ENCODE assay signal across 16 mouse cellular contexts in genomic region chr2:157540953-157541569, GRCm38 (mm10). TPM values are rescaled to one million over a fixed set of nuclear protein-coding genes. Genes with fewer than 3 reads are reported as not detected.
A peak's percentile ranks its signal among the peaks of the same experiment; 100 is the strongest.
DNase-seq lines count a peak whose midpoint lies in the region; ATAC-seq lines count a peak whose summit lies in the region.
"Had no signal": no experiment of that assay in that cellular context is flagged by ENCODE, and none has a peak within 500 bp of the region (broad histone marks: within the 10 kb centered on the region; RNA-seq: fewer than 3 reads in every experiment).

No protein-coding gene starts in this region.

- 36% methylated on average over 9 of the region's 9 CpGs for WGBS in embryonic facial prominence, embryonic 11.5 days
- WGBS in forebrain, embryonic 12.5 days = 6% methylated on average over 9 of the region's 9 CpGs
- 14% methylated on average over 9 of the region's 9 CpGs for WGBS in hindbrain, embryonic 15.5 days
- WGBS in midbrain, embryonic 14.5 days = 15% methylated on average over 9 of the region's 9 CpGs

- ATAC-seq in embryonic facial prominence, embryonic 11.5 days (replicated peaks; ENCODE audit: insufficient number of reproducible peaks, low FRiP score, low TSS enrichment, low read depth) = no peak
- ATAC-seq in forebrain, embryonic 12.5 days (ENCODE audit: low FRiP score) = peak; percentile 37; the same call in 1 of the 2 replicates
- ATAC-seq in hindbrain, embryonic 15.5 days (ENCODE audit: low FRiP score, low read depth) = no peak
- no peak for ATAC-seq in midbrain, embryonic 14.5 days (ENCODE audit: low FRiP score, low TSS enrichment)
- ATAC-seq: CD4-positive, CD25-positive, alpha-beta regulatory T cell, adult 4 months had no signal

- H3K9me3 ChIP-seq in embryonic facial prominence, embryonic 11.5 days (replicated peaks; ENCODE audit: control insufficient read depth, low read length) = no peaks in the 10 kb centered on the region
- H3K9me3 ChIP-seq in forebrain, embryonic 12.5 days = no peaks in the 10 kb centered on the region
- H3K9me3 ChIP-seq in hindbrain, embryonic 15.5 days = no peaks in the 10 kb centered on the region
- H3K9me3 ChIP-seq in midbrain, embryonic 14.5 days (ENCODE audit: control insufficient read depth, low read length) = no peaks in the 10 kb centered on the region

- no peak overlapping the region for H3K4me3 ChIP-seq in embryonic facial prominence, embryonic 11.5 days (ENCODE audit: low read depth, low read length)
- H3K4me3 ChIP-seq in forebrain, embryonic 12.5 days (replicated peaks) = no peak overlapping the region
- H3K4me3 ChIP-seq in hindbrain, embryonic 15.5 days = no peak overlapping the region
- no peak overlapping the region for H3K4me3 ChIP-seq in midbrain, embryonic 14.5 days (replicated peaks; ENCODE audit: low read depth, low read length)
- H3K4me3 ChIP-seq: heart, adult 2 months had no signal

- no peak overlapping the region for H3K4me2 ChIP-seq in embryonic facial prominence, embryonic 11.5 days (ENCODE audit: low read depth, low read length)
- H3K4me2 ChIP-seq in forebrain, embryonic 12.5 days = peak overlapping the region; percentile 25
- no peak overlapping the region for H3K4me2 ChIP-seq in hindbrain, embryonic 15.5 days
- H3K4me2 ChIP-seq in midbrain, embryonic 14.5 days (ENCODE audit: low read length) = peak overlapping the region; percentile 29
- H3K4me2 ChIP-seq: lung, embryonic 14.5 days had no signal

- H3K36me3 ChIP-seq in embryonic facial prominence, embryonic 11.5 days (replicated peaks; ENCODE audit: control insufficient read depth, insufficient read depth, low read depth, low read length) = no peaks in the 10 kb centered on the region
- H3K36me3 ChIP-seq in forebrain, embryonic 12.5 days (replicated peaks) = no peaks in the 10 kb centered on the region
- H3K36me3 ChIP-seq in hindbrain, embryonic 15.5 days = no peaks in the 10 kb centered on the region
- no peaks in the 10 kb centered on the region; the same call in 1 of the 2 replicates for H3K36me3 ChIP-seq in midbrain, embryonic 14.5 days (ENCODE audit: control insufficient read depth, insufficient read depth, low read length)

- no peak for DNase-seq in embryonic facial prominence, embryonic 11.5 days (ENCODE audit: low spot score)
- no peak for DNase-seq in midbrain, embryonic 14.5 days
- DNase-seq in kidney, adult 9 months = no peak
- DNase-seq in urinary bladder, postnatal 14 days (ENCODE audit: low spot score) = no peak
- no peak for DNase-seq in layer of hippocampus, postnatal 25 days (ENCODE audit: extremely low spot score in 1 of 2, low spot score in 1 of 2)
- no peak for DNase-seq in kidney, adult 8-10 months
- DNase-seq: cerebellum, adult 8-10 months; heart, adult 2 months; kidney, adult 2 months; layer of hippocampus, adult 9-11 months; lung, embryonic 14.5 days had no signal

- peak overlapping the region; percentile 54 for H3K27ac ChIP-seq in embryonic facial prominence, embryonic 11.5 days (replicated peaks; ENCODE audit: low read depth, low read length)
- H3K27ac ChIP-seq in forebrain, embryonic 12.5 days = peak overlapping the region; percentile 85
- peak overlapping the region; percentile 61 for H3K27ac ChIP-seq in hindbrain, embryonic 15.5 days (replicated peaks)
- H3K27ac ChIP-seq in midbrain, embryonic 14.5 days (replicated peaks; ENCODE audit: low read depth, low read length) = peak overlapping the region; percentile 73
- H3K27ac ChIP-seq: heart, adult 2 months had no signal

- H3K27me3 ChIP-seq in embryonic facial prominence, embryonic 11.5 days (ENCODE audit: control insufficient read depth, insufficient read depth, low read length) = no peaks in the 10 kb centered on the region
- peaks cover 35% of the 10 kb centered on the region for H3K27me3 ChIP-seq in forebrain, embryonic 12.5 days
- H3K27me3 ChIP-seq in hindbrain, embryonic 15.5 days = no peaks in the 10 kb centered on the region
- H3K27me3 ChIP-seq in midbrain, embryonic 14.5 days (ENCODE audit: control insufficient read depth, insufficient read depth, low read length) = no peaks in the 10 kb centered on the region

- peaks cover 14% of the 10 kb centered on the region for H3K4me1 ChIP-seq in embryonic facial prominence, embryonic 11.5 days (ENCODE audit: control insufficient read depth, insufficient read depth, low read length)
- peaks cover 83% of the 10 kb centered on the region for H3K4me1 ChIP-seq in forebrain, embryonic 12.5 days
- H3K4me1 ChIP-seq in hindbrain, embryonic 15.5 days (replicated peaks) = peaks cover 80% of the 10 kb centered on the region
- H3K4me1 ChIP-seq in midbrain, embryonic 14.5 days (ENCODE audit: control insufficient read depth, insufficient read depth, low read length) = peaks cover 73% of the 10 kb centered on the region

- no peak overlapping the region for H3K9ac ChIP-seq in embryonic facial prominence, embryonic 11.5 days (replicated peaks; ENCODE audit: low read length)
- H3K9ac ChIP-seq in forebrain, embryonic 12.5 days = peak overlapping the region; percentile 36; the same call in 1 of the 2 replicates
- H3K9ac ChIP-seq in hindbrain, embryonic 15.5 days = no peak overlapping the region; the same call in 1 of the 2 replicates
- H3K9ac ChIP-seq in midbrain, embryonic 14.5 days (replicated peaks; ENCODE audit: low read length) = peak overlapping the region; percentile 29; the same call in 1 of the 2 replicates
- H3K9ac ChIP-seq: lung, embryonic 14.5 days had no signal

RNA-seq across cellular contexts. Expression of gene Nnat, which starts 18.8 kb away (rescaled TPM):
- 1,482 and 1,542 TPM in 2 replicates for polyA plus RNA-seq in embryonic facial prominence, embryonic 11.5 days (2014; fragmentation: Nextera tagmentation; extraction: Ambion mirVana)
- 5,265 and 5,863 TPM in 2 replicates for polyA plus RNA-seq in forebrain, embryonic 12.5 days (2016; fragmentation: Nextera tagmentation; extraction: Ambion mirVana)
- 6,864 and 7,318 TPM in 2 replicates for polyA plus RNA-seq in hindbrain, embryonic 15.5 days (2015; fragmentation: Nextera tagmentation; extraction: Ambion mirVana)
- 7,465 and 9,945 TPM in 2 replicates for polyA plus RNA-seq in midbrain, embryonic 14.5 days (2014; fragmentation: Nextera tagmentation; extraction: Ambion mirVana)
- total RNA-seq in layer of hippocampus, postnatal 25 days (2021) = 100 to 1,000 TPM; 534 to 747 TPM
- total RNA-seq: megakaryocyte progenitor cell, adult 5-6 weeks; neutrophil, adult 5-6 weeks had no signal

RNA-seq across cellular contexts. Expression of gene Blcap, which starts 30.0 kb away (rescaled TPM):
- polyA plus RNA-seq in embryonic facial prominence, embryonic 11.5 days (2014; fragmentation: Nextera tagmentation; extraction: Ambion mirVana) = 90.2 and 97.9 TPM in 2 replicates
- polyA plus RNA-seq in forebrain, embryonic 12.5 days (2016; fragmentation: Nextera tagmentation; extraction: Ambion mirVana) = 144 and 156 TPM in 2 replicates
- polyA plus RNA-seq in hindbrain, embryonic 15.5 days (2015; fragmentation: Nextera tagmentation; extraction: Ambion mirVana) = 249 and 272 TPM in 2 replicates
- 353 and 397 TPM in 2 replicates for polyA plus RNA-seq in midbrain, embryonic 14.5 days (2014; fragmentation: Nextera tagmentation; extraction: Ambion mirVana)
- 100 to 1,000 TPM; 122 to 130 TPM for total RNA-seq in layer of hippocampus, postnatal 25 days (2021)

Comparison
In these comparisons a context has a peak if more than half of its experiments do, and no peak if none do; other contexts are left out.
1. H3K4me2 ChIP-seq: peak in forebrain, embryonic 12.5 days (single experiment) and midbrain, embryonic 14.5 days (single experiment); none in embryonic facial prominence, embryonic 11.5 days (single experiment) and hindbrain, embryonic 15.5 days (single experiment).
2. H3K9ac ChIP-seq: peak in forebrain, embryonic 12.5 days (single experiment) and midbrain, embryonic 14.5 days (single experiment); none in embryonic facial prominence, embryonic 11.5 days (single experiment) and hindbrain, embryonic 15.5 days (single experiment).
3. Peak in every context shown above with its lines, with median percentiles within 50 percentile points of each other: H3K27ac ChIP-seq.